Mouse (Mus musculus) right cerebral cortex, postnatal 4 days (tissue): ENCODE results near the gene Gm3047.
"Not testable (repeated sequence)": the region's sequence is repeated elsewhere in the genome, so short reads cannot be mapped to it uniquely, and the experiment has no call there.

ENCODE experiments used
- DNase-seq: peaks from one replicate; pipeline ENCODE4 v3.0.0-alpha.2; 2022

Gene Gm3047

GRCm38 (mm10) chr14:4555105-4555504 is at the start of gene Gm3047:
Gene Gm3047, plus strand, starts transcription at chr14:4555405.
- DNase-seq, result not testable (repeated sequence)
